Mouse (Mus musculus) ovary, postnatal 10 days (tissue): ENCODE measurements around the gene Csnk2a1.

Experiments used
- DNase-seq: peaks from one replicate; pipeline ENCODE4 v3.0.0; 2022; ENCODE audit warnings: low spot score

Gene Csnk2a1

GRCm38 (mm10) chr2:152324842-152325241, 98.2 kb downstream of the Csnk2a1 start:
- no peak for DNase-seq

- no peak for DNase-seq
Measured at GRCm38 (mm10) chr2:152326157-152326556, 99.5 kb downstream of the Csnk2a1 start.

GRCm38 (mm10) chr2:152326654-152327053, 100.0 kb downstream of the Csnk2a1 start:
- DNase-seq: no peak

DNA sequence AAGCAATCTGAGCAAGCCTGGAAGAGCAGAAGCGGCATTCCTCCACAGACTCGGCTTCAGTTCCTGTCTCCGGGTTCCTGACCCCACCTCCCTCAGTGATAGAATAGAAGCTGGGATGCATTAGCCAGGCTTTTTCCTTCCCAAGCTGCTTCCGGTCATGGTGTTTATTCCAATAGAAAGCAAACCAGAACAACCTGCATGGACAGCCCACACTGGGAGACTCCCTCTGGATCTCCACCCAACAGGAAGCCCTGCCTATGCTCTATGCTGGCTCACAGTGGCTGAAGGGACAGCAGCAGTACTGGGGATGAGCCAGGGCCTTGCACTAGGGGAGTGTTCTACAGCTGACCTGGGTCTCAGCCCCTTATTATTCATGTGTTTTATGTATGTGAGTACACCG, 101.3 kb downstream of the Csnk2a1 start:
- DNase-seq: no peak

- DNase-seq: no peak
Measured at GRCm38 (mm10) chr2:152330858-152331423, 104.3 kb downstream of the Csnk2a1 start.
